ENCODE assay signal across 16 mouse cellular contexts in the genomic region with DNA sequence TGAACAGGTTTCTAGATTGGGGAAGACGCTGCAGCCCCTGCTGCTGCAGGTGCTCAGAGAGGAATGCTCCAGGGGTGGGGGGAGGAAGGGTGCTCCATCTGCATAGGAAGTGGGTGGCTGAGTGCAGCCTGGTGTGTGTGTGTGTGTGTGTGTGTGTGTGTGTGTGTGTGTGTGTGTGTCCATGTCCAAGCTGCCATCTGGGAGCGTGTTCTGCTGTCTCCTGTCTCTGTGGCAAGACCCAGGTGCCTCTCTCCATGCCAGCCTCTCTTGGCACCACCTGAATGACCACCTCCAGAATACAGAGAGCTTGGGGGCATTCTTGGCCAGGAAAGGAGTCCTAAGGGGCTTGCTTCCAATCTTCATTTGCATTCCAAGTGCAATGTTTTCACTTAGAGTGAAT. TPM values are rescaled to one million over a fixed set of nuclear protein-coding genes. Genes with fewer than 3 reads are reported as not detected.
DNase-seq lines count a peak whose midpoint lies in the region; ATAC-seq lines count a peak whose summit lies in the region.
"Had no signal": no experiment of that assay in that cellular context is flagged by ENCODE, and none has a peak within 500 bp of the region (broad histone marks: within the 10 kb centered on the region; RNA-seq: fewer than 3 reads in every experiment).

No protein-coding gene starts in this region.

- ATAC-seq in frontal cortex, adult (ENCODE audit: low TSS enrichment), result peak; percentile 21; the same call in 1 of the 2 replicates
- ATAC-seq in forebrain, embryonic 14.5 days, result peak; percentile 16
- ATAC-seq in midbrain, embryonic 13.5 days, result no peak
- ATAC-seq: intestine, embryonic 16.5 days had no signal

- H3K27ac ChIP-seq in forebrain, embryonic 14.5 days (ENCODE audit: low read depth, low read length), result peak overlapping the region; percentile 86
- H3K27ac ChIP-seq in midbrain, embryonic 13.5 days, result peak overlapping the region; percentile 49

- WGBS in forebrain, embryonic 14.5 days, result 11% methylated on average over 2 of the region's 2 CpGs
- WGBS in midbrain, embryonic 13.5 days, result 36% methylated on average over 2 of the region's 2 CpGs

- H3K9ac ChIP-seq in forebrain, embryonic 14.5 days (ENCODE audit: low read length), result no peak overlapping the region
- no peak overlapping the region for H3K9ac ChIP-seq in midbrain, embryonic 13.5 days (replicated peaks)
- H3K9ac ChIP-seq: lung, embryonic 14.5 days had no signal

- H3K4me2 ChIP-seq in forebrain, embryonic 14.5 days (ENCODE audit: low read length), result peak overlapping the region; percentile 14; the same call in 1 of the 2 replicates
- H3K4me2 ChIP-seq in midbrain, embryonic 13.5 days (replicated peaks), result no peak overlapping the region
- H3K4me2 ChIP-seq: lung, embryonic 14.5 days had no signal

- no peak overlapping the region for H3K4me3 ChIP-seq in forebrain, embryonic 14.5 days (ENCODE audit: low read depth, low read length)
- H3K4me3 ChIP-seq in midbrain, embryonic 13.5 days (replicated peaks), result no peak overlapping the region

- H3K9me3 ChIP-seq in forebrain, embryonic 14.5 days (replicated peaks; ENCODE audit: control insufficient read depth, low read length), result no peaks in the 10 kb centered on the region
- no peaks in the 10 kb centered on the region for H3K9me3 ChIP-seq in midbrain, embryonic 13.5 days

- no peak for DNase-seq in frontal cortex, postnatal 25 days (ENCODE audit: low spot score in 2 of 2)
- peak; percentile 52 for DNase-seq in brain, adult 2 months (ENCODE audit: low read depth, low spot score)
- DNase-seq in forebrain, embryonic 14.5 days (ENCODE audit: low spot score), result peak; percentile 71
- DNase-seq in embryo, embryonic 11 days, result no peak
- no peak for DNase-seq in adrenal gland, adult 8-10 months
- no peak for DNase-seq in kidney, adult 18-20 months
- DNase-seq: cerebellum, adult 2 months; gastrocnemius, postnatal 10 days; heart, postnatal 10 days; kidney, postnatal 14 days; thymus, postnatal 4 days had no signal

- H3K4me1 ChIP-seq in forebrain, embryonic 14.5 days (ENCODE audit: control insufficient read depth, insufficient read depth, low read length), result peaks cover 70% of the 10 kb centered on the region
- H3K4me1 ChIP-seq in midbrain, embryonic 13.5 days (replicated peaks), result peaks cover 56% of the 10 kb centered on the region

- peaks cover 15% of the 10 kb centered on the region; the same call in 1 of the 2 replicates for H3K27me3 ChIP-seq in forebrain, embryonic 14.5 days (replicated peaks; ENCODE audit: control insufficient read depth, insufficient read depth, low read length)
- peaks cover 47% of the 10 kb centered on the region for H3K27me3 ChIP-seq in midbrain, embryonic 13.5 days

- peaks cover 5% of the 10 kb centered on the region for H3K36me3 ChIP-seq in forebrain, embryonic 14.5 days (ENCODE audit: control insufficient read depth, insufficient read depth, low read length)
- H3K36me3 ChIP-seq in midbrain, embryonic 13.5 days, result no peaks in the 10 kb centered on the region

RNA-seq across cellular contexts. Expression of a gene that starts 24.4 kb away (rescaled TPM):
- polyA plus RNA-seq in forebrain, embryonic 14.5 days (2014; fragmentation: Nextera tagmentation; extraction: Ambion mirVana), result 4.9 and 6.5 TPM in 2 replicates
- 0.69 and 0.77 TPM in 2 replicates for polyA plus RNA-seq in midbrain, embryonic 13.5 days (2015; fragmentation: Nextera tagmentation; extraction: Ambion mirVana)
- 1 to 10 TPM in 2 of 4 experiments, under 1 TPM in 2; 0.90 to 1.6 (median 1.1) TPM for total RNA-seq in adrenal gland, adult 8-10 months (2022)
- total RNA-seq: liver, adult 2 months had no signal

Comparison
In these comparisons a context has a peak if more than half of its experiments do, and no peak if none do; other contexts are left out.
1. DNase-seq: peak in brain, adult 2 months (single experiment) and forebrain, embryonic 14.5 days (single experiment); none in frontal cortex, postnatal 25 days (0 of 2), embryo, embryonic 11 days (single experiment), adrenal gland, adult 8-10 months (single experiment) and kidney, adult 18-20 months (single experiment).